Mouse (Mus musculus): Measurements from ENCODE around the gene Rnase10. TPM values are rescaled to one million over a fixed set of nuclear protein-coding genes. Genes with fewer than 3 reads are reported as not detected.
A peak's percentile ranks its signal among the peaks of the same experiment; 100 is the strongest.
"Not testable (repeated sequence)": the region's sequence is repeated elsewhere in the genome, so short reads cannot be mapped to it uniquely, and the experiment has no call there.

Gene Rnase10
- polyA plus RNA-seq, 1 experiment, result 0.14 TPM

GRCm38 (mm10) chr14:51008781-51009180 is 1.2 kb downstream of the Rnase10 start:
- peaks cover 2% of the 10 kb centered on the region; the same call in 1 of the 2 replicates for H3K4me1 ChIP-seq (ENCODE audit: control insufficient read depth, insufficient read depth, low read length)
- no peak overlapping the region for H3K4me3 ChIP-seq (replicated peaks; ENCODE audit: extremely low read depth, low read depth, low read length)
- no peak for TF ChIP-seq POLR2A (IDR thresholded peaks at IDR 0.05; ENCODE audit: borderline replicate concordance, extremely low read depth, low read depth, low read length)
- no peak for TF ChIP-seq CTCF (IDR thresholded peaks at IDR 0.05; ENCODE audit: insufficient read depth, low read length)
- DNase-seq, result no peak
- 53% methylated on average over 4 of the region's 4 CpGs for WGBS

DNA sequence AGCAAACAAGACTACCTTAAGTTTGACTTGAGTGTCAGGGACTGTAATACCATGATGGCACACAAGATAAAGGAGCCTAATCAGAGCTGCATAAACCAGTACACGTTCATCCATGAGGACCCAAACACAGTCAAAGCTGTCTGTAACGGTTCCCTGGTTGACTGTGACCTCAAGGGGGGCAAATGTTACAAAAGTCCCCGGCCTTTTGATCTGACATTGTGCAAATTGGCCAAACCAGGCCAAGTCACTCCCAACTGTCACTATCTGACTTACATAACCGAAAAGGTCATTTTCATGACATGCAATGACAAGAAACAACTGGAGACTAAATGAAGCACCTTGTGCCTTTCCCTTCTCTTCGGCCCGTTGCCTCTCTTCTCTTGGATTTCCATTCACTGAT is 2.0 kb downstream of the Rnase10 start:
- TF ChIP-seq CTCF (IDR thresholded peaks at IDR 0.05; ENCODE audit: insufficient read depth, low read length) (no peak), POLR2A (IDR thresholded peaks at IDR 0.05; ENCODE audit: borderline replicate concordance, extremely low read depth, low read depth, low read length) (no peak)
- DNase-seq, result no peak
- no peak overlapping the region for H3K4me3 ChIP-seq (replicated peaks; ENCODE audit: extremely low read depth, low read depth, low read length)
- H3K4me1 ChIP-seq (ENCODE audit: control insufficient read depth, insufficient read depth, low read length), result peaks cover 2% of the 10 kb centered on the region; the same call in 1 of the 2 replicates
- 76% methylated on average over 6 of the region's 6 CpGs for WGBS

DNA sequence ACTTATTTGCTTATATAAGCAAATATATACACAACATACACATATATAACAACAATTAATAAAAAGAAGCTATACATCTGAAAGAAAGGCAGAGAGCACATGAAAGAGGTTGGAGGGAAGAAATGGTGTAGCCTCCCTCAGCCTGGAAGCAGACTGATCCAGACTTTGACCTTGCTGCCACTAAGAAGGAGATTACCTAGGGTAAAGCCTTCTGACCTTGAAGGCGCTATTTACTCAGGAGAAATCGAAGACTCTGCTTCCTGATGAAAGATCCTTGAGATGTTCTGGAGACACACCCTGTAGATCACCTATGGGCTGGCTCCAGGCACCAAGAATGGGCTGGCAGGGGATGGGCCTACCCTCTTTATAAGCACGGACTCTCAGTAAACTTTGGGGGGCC is 7.2 kb downstream of the Rnase10 start:
- not testable (repeated sequence) for H3K4me3 ChIP-seq (replicated peaks; ENCODE audit: extremely low read depth, low read depth, low read length); DNase-seq; H3K4me1 ChIP-seq (ENCODE audit: control insufficient read depth, insufficient read depth, low read length)
- WGBS, result 80% methylated on average over 3 of the region's 3 CpGs

- H3K4me3 ChIP-seq (replicated peaks; ENCODE audit: extremely low read depth, low read depth, low read length), result no peak overlapping the region
- no peak for DNase-seq
- TF ChIP-seq POLR2A (IDR thresholded peaks at IDR 0.05; ENCODE audit: borderline replicate concordance, extremely low read depth, low read depth, low read length) (no peak), CTCF (IDR thresholded peaks at IDR 0.05; ENCODE audit: insufficient read depth, low read length) (no peak)
- H3K4me1 ChIP-seq (ENCODE audit: control insufficient read depth, insufficient read depth, low read length), result no peaks in the 10 kb centered on the region
Measured at GRCm38 (mm10) chr14:51015780-51016179, 8.2 kb downstream of the Rnase10 start.

- no peak for DNase-seq
- WGBS, result 43% methylated on average over 3 of the region's 3 CpGs
- Histone ChIP-seq H3K4me1 (ENCODE audit: control insufficient read depth, insufficient read depth, low read length) (no peaks in the 10 kb centered on the region), H3K4me3 (replicated peaks; ENCODE audit: extremely low read depth, low read depth, low read length) (no peak overlapping the region)
- no peak for TF ChIP-seq POLR2A (IDR thresholded peaks at IDR 0.05; ENCODE audit: borderline replicate concordance, extremely low read depth, low read depth, low read length)
Measured at GRCm38 (mm10) chr14:51017256-51017655, 9.7 kb downstream of the Rnase10 start.

DNA sequence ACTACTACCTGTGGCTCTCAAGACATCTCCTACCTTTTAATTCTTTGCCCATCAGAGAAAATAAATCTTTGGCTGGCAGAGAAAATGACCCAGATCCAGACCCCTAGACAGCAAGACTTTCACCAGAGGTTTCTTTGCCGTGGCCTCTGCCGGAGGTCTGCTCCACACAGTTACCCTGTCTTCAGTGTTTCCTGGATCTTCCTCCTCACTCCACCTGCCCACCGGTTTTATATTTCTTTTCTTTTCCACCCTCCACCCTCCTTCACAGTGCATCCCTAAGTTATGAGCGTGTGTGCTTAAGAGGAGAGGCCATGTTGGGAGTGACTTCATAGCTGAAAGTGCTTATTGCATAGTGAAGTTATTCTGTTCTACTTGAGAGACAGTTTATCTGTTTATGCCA is 15.9 kb downstream of the Rnase10 start:
- Histone ChIP-seq H3K4me3 (replicated peaks; ENCODE audit: extremely low read depth, low read depth, low read length) (no peak overlapping the region), H3K4me1 (ENCODE audit: control insufficient read depth, insufficient read depth, low read length) (no peaks in the 10 kb centered on the region)
- no peak for DNase-seq
- TF ChIP-seq POLR2A (IDR thresholded peaks at IDR 0.05; ENCODE audit: borderline replicate concordance, extremely low read depth, low read depth, low read length) (no peak), CTCF (IDR thresholded peaks at IDR 0.05; ENCODE audit: insufficient read depth, low read length) (no peak)
- 82% methylated on average over 4 of the region's 4 CpGs for WGBS

DNA sequence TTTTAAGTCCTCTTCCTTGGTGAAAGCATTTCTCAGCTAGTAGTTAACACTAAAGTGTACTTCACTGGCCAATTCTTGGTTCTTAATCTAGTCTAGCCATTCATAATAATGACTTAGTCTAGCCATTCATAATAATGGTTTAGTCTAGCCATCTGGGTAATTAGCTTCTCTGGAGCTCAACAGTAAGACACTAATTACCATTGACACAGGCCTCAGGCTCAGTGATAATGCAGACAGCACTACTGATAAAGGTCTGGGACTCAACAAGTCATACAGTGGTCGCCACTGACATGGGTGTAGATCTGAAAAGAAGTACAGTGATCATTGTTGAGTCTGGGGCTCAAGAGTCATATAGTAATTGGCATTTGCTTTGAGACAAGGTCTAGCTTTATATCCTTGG is 17.3 kb downstream of the Rnase10 start:
- Histone ChIP-seq H3K4me1 (ENCODE audit: control insufficient read depth, insufficient read depth, low read length) (no peaks in the 10 kb centered on the region), H3K4me3 (replicated peaks; ENCODE audit: extremely low read depth, low read depth, low read length) (no peak overlapping the region)
- TF ChIP-seq CTCF (IDR thresholded peaks at IDR 0.05; ENCODE audit: insufficient read depth, low read length) (no peak), POLR2A (IDR thresholded peaks at IDR 0.05; ENCODE audit: borderline replicate concordance, extremely low read depth, low read depth, low read length) (no peak)
- no peak for DNase-seq
- 96% methylated on average over 1 of the region's 1 CpGs for WGBS

DNA sequence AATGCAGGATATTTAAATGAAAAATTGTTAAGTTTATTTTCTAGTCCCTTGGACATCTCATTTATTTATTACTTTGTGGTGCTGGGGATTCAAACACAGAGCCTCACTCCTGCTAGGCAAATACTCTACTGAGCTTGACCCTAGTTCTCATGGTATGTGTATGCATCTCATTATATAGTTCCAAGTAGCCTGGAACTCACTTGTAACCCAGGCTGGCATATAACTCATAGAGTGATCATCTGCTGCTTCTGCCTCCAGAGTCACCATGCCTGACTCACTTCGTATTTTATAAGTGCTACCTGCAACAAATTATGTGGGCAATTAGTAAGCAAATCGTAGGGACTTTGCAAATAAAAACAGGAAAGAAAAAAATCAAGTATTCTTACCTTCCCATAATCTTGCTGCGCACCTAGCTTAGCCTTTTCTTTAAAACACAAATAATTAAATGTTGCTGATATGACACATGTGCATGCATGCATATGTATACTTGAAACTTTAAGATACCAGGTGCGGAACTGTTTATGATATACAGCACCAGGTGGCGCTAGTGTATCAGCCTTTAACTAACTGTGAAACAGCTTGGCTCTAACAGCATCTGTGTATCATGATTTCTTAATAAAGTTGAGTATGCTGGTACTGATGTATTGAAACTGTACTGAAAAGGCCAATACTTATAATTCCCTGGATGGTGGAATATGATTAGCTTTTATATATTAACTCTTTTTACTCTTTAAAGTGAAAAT is 19.0 kb downstream of the Rnase10 start:
- Histone ChIP-seq H3K4me3 (replicated peaks; ENCODE audit: extremely low read depth, low read depth, low read length) (no peak overlapping the region), H3K4me1 (ENCODE audit: control insufficient read depth, insufficient read depth, low read length) (no peaks in the 10 kb centered on the region)
- TF ChIP-seq CTCF (IDR thresholded peaks at IDR 0.05; ENCODE audit: insufficient read depth, low read length) (peak; percentile 57), POLR2A (IDR thresholded peaks at IDR 0.05; ENCODE audit: borderline replicate concordance, extremely low read depth, low read depth, low read length) (no peak)
- peak; percentile 25 for DNase-seq
- WGBS, result 36% methylated on average over 5 of the region's 5 CpGs

GRCm38 (mm10) chr14:51027387-51028155 is 20.0 kb downstream of the Rnase10 start:
- Histone ChIP-seq H3K4me1 (ENCODE audit: control insufficient read depth, insufficient read depth, low read length) (no peaks in the 10 kb centered on the region), H3K4me3 (replicated peaks; ENCODE audit: extremely low read depth, low read depth, low read length) (no peak overlapping the region)
- DNase-seq, result no peak
- WGBS, result 63% methylated on average over 3 of the region's 3 CpGs
- TF ChIP-seq POLR2A (IDR thresholded peaks at IDR 0.05; ENCODE audit: borderline replicate concordance, extremely low read depth, low read depth, low read length) (no peak), CTCF (IDR thresholded peaks at IDR 0.05; ENCODE audit: insufficient read depth, low read length) (no peak)

DNA sequence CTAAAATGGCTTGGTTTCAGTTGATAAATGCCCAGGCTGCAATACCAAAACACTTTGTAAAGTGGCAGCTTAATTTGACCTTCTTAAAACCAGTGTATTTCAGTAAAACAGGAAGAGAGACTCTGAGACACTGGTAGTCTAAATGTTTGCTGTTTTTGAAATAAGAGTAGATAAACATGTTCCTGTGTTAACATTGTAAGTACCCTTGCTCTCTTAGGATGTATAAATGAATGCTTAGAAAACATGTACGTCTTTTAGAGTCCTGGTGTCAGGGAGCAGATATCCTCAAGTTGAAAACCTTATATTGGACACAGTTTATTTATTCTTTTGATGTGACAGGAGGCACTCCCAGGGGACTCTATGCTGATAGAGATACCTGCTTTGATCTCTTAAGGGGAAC is 27.7 kb downstream of the Rnase10 start:
- no peak for TF ChIP-seq POLR2A (IDR thresholded peaks at IDR 0.05; ENCODE audit: borderline replicate concordance, extremely low read depth, low read depth, low read length)
- no peak for TF ChIP-seq CTCF (IDR thresholded peaks at IDR 0.05; ENCODE audit: insufficient read depth, low read length)
- Histone ChIP-seq H3K4me3 (replicated peaks; ENCODE audit: extremely low read depth, low read depth, low read length) (no peak overlapping the region), H3K4me1 (ENCODE audit: control insufficient read depth, insufficient read depth, low read length) (no peaks in the 10 kb centered on the region)
- WGBS, result 48% methylated on average over 1 of the region's 1 CpGs
- DNase-seq, result no peak
